Mouse (Mus musculus): ENCODE measurements around the gene Rhobtb1.

GRCm38 (mm10) chr10:69238311-69238710 lies 87.1 kb downstream of the Rhobtb1 start:
- no peak for TF ChIP-seq CTCF (IDR thresholded peaks at IDR 0.05; ENCODE audit: low read depth, low read length)
- no peak for TF ChIP-seq POLR2A (IDR thresholded peaks at IDR 0.05; ENCODE audit: borderline replicate concordance, low read depth, low read length)
